Comparison of ENCODE assay signal across 29 mouse cellular contexts in the genomic region with DNA sequence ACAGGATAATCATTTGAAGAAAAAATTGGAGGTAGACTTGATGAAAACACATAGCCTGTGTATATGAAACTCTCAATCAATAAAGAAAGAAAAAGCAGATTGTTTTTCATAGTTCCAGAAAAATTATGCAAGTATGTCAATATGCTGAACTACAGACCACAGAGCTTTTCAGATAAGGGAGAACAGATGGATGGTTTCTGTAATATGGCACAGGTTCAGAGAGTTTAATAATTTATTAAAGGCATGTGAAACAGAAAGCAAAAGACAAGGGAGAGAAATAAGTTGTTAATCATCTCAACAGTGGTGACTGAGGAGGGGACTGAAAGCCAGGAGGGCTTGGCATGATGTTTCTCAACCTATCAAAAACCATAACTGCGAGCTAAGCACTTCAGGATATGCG.
DNase-seq lines count a peak whose midpoint lies in the region; ATAC-seq and TF ChIP-seq lines count a peak whose summit lies in the region.
"Had no signal": no experiment of that assay in that cellular context is flagged by ENCODE, and none has a peak within 500 bp of the region (broad histone marks: within the 10 kb centered on the region; RNA-seq: fewer than 3 reads in every experiment).

No protein-coding gene starts in this region.

- H3K9me3 ChIP-seq in embryonic facial prominence, embryonic 14.5 days (ENCODE audit: control insufficient read depth, low read length) = no peaks in the 10 kb centered on the region
- H3K9me3 ChIP-seq in embryonic facial prominence, embryonic 10.5 days = no peaks in the 10 kb centered on the region
- H3K9me3 ChIP-seq in kidney, postnatal 0 days (replicated peaks; ENCODE audit: low read length) = no peaks in the 10 kb centered on the region
- no peaks in the 10 kb centered on the region for H3K9me3 ChIP-seq in kidney, embryonic 14.5 days (ENCODE audit: control insufficient read depth, low read length)
- no peaks in the 10 kb centered on the region for H3K9me3 ChIP-seq in MEL (replicated peaks; ENCODE audit: insufficient read depth, low read length)
- H3K9me3 ChIP-seq: embryonic facial prominence, embryonic 13.5 days; G1E; heart, embryonic 13.5 days; lung, embryonic 15.5 days; midbrain, embryonic 10.5 days; midbrain, embryonic 15.5 days had no signal

- no peaks in the 10 kb centered on the region for H3K36me3 ChIP-seq in embryonic facial prominence, embryonic 14.5 days (ENCODE audit: control insufficient read depth, insufficient read depth, low read length)
- no peaks in the 10 kb centered on the region for H3K36me3 ChIP-seq in embryonic facial prominence, embryonic 10.5 days (replicated peaks)
- H3K36me3 ChIP-seq in kidney, postnatal 0 days (ENCODE audit: insufficient read depth, low read length) = no peaks in the 10 kb centered on the region
- no peaks in the 10 kb centered on the region for H3K36me3 ChIP-seq in kidney, embryonic 14.5 days (ENCODE audit: control insufficient read depth, insufficient read depth, low read length)
- peaks cover 0 to 8% of the 10 kb centered on the region in 2 experiments; a peak in 2 of 4 replicates for H3K36me3 ChIP-seq in MEL (ENCODE audit: control insufficient read depth in 1 of 2, insufficient read depth in 2 of 2, low read length in 2 of 2)
- H3K36me3 ChIP-seq: embryonic facial prominence, embryonic 13.5 days; G1E; heart, embryonic 13.5 days; lung, embryonic 15.5 days; midbrain, embryonic 10.5 days; midbrain, embryonic 15.5 days had no signal

- no peak for TF ChIP-seq CTCF in kidney, postnatal 0 days (IDR thresholded peaks at IDR 0.05; ENCODE audit: low read depth)
- TF ChIP-seq CTCF in MEL (IDR thresholded peaks at IDR 0.05 in 2 of 3, conservative IDR thresholded peaks at IDR 0.05 in 1 of 3; ENCODE audit: control insufficient read depth in 1 of 3, insufficient read depth in 1 of 3, low read depth in 2 of 3, low read length in 3 of 3, poor library complexity in 1 of 3, severe bottlenecking in 1 of 3) = no peak

- H3K4me2 ChIP-seq in embryonic facial prominence, embryonic 14.5 days (ENCODE audit: low read depth, low read length) = no peak overlapping the region
- no peak overlapping the region for H3K4me2 ChIP-seq in kidney, postnatal 0 days (ENCODE audit: low read length)
- no peak overlapping the region for H3K4me2 ChIP-seq in kidney, embryonic 14.5 days (replicated peaks; ENCODE audit: low read depth, low read length)
- H3K4me2 ChIP-seq: embryonic facial prominence, embryonic 13.5 days; heart, embryonic 13.5 days; hindbrain, embryonic 14.5 days; lung, embryonic 15.5 days; midbrain, embryonic 15.5 days had no signal

- H3K27me3 ChIP-seq in embryonic facial prominence, embryonic 14.5 days (replicated peaks; ENCODE audit: control insufficient read depth, insufficient read depth, low read length) = no peaks in the 10 kb centered on the region
- H3K27me3 ChIP-seq in embryonic facial prominence, embryonic 10.5 days (replicated peaks; ENCODE audit: low read depth, poor library complexity, severe bottlenecking) = no peaks in the 10 kb centered on the region
- no peaks in the 10 kb centered on the region for H3K27me3 ChIP-seq in kidney, postnatal 0 days (ENCODE audit: insufficient read depth, low read length)
- no peaks in the 10 kb centered on the region for H3K27me3 ChIP-seq in kidney, embryonic 14.5 days (ENCODE audit: control insufficient read depth, insufficient read depth, low read length)
- no peaks in the 10 kb centered on the region for H3K27me3 ChIP-seq in MEL (ENCODE audit: control insufficient read depth in 1 of 2, insufficient read depth in 2 of 2, low read length in 2 of 2)
- H3K27me3 ChIP-seq: embryonic facial prominence, embryonic 13.5 days; heart, embryonic 13.5 days; lung, embryonic 15.5 days; midbrain, embryonic 15.5 days; Patski had no signal

- peak; percentile 5 for DNase-seq in embryonic facial prominence, embryonic 14.5 days (ENCODE audit: low spot score)
- no peak for DNase-seq in embryonic facial prominence, embryonic 10.5 days (ENCODE audit: low spot score)
- peak; percentile 25 for DNase-seq in kidney, postnatal 0 days (ENCODE audit: low spot score)
- peak; percentile 33 for DNase-seq in layer of hippocampus, adult 9-10 months (ENCODE audit: low spot score)
- DNase-seq in layer of hippocampus, postnatal 36 days = no peak
- DNase-seq in MEL (ENCODE audit: low read depth, low spot score) = peak; percentile 13
- DNase-seq in cerebellum, postnatal 25 days = no peak
- DNase-seq: adrenal gland, postnatal 10 days; cerebellum, adult 11 months; cerebellum, adult 9-10 months; embryo, embryonic 11 days; forebrain, postnatal 0 days; heart, postnatal 10 days; kidney, adult 8-10 months; kidney, postnatal 36 days; left cerebral cortex, postnatal 4 days; liver; thymus, adult 2 months; thymus, postnatal 36 days had no signal

- TF ChIP-seq POLR2A in MEL (IDR thresholded peaks at IDR 0.05; ENCODE audit: control insufficient read depth in 1 of 2, insufficient read depth in 1 of 2, low read depth in 1 of 2, low read length in 2 of 2, poor library complexity in 1 of 2) = no peak

- no peak overlapping the region for H3K27ac ChIP-seq in embryonic facial prominence, embryonic 14.5 days (replicated peaks; ENCODE audit: low read depth, low read length)
- no peak overlapping the region for H3K27ac ChIP-seq in embryonic facial prominence, embryonic 10.5 days (replicated peaks)
- no peak overlapping the region for H3K27ac ChIP-seq in kidney, postnatal 0 days
- H3K27ac ChIP-seq in kidney, embryonic 14.5 days (ENCODE audit: low read depth, low read length) = no peak overlapping the region
- H3K27ac ChIP-seq in MEL (ENCODE audit: control insufficient read depth, low read depth, low read length) = no peak overlapping the region
- H3K27ac ChIP-seq: embryonic facial prominence, embryonic 13.5 days; heart, embryonic 13.5 days; hindbrain, embryonic 14.5 days; lung, embryonic 15.5 days; midbrain, embryonic 10.5 days; midbrain, embryonic 15.5 days had no signal

- no peak overlapping the region for H3K9ac ChIP-seq in embryonic facial prominence, embryonic 14.5 days (ENCODE audit: low read depth, low read length)
- H3K9ac ChIP-seq in kidney, postnatal 0 days (ENCODE audit: low read depth, low read length) = no peak overlapping the region
- no peak overlapping the region for H3K9ac ChIP-seq in kidney, embryonic 14.5 days (ENCODE audit: low read depth, low read length)
- H3K9ac ChIP-seq in MEL (ENCODE audit: control insufficient read depth, low read depth, low read length, poor library complexity, severe bottlenecking) = no peak overlapping the region
- H3K9ac ChIP-seq: embryonic facial prominence, embryonic 13.5 days; forebrain, postnatal 0 days; heart, embryonic 13.5 days; hindbrain, embryonic 14.5 days; lung, embryonic 15.5 days; midbrain, embryonic 15.5 days had no signal

- no peak for ATAC-seq in embryonic facial prominence, embryonic 14.5 days (ENCODE audit: low read depth)
- ATAC-seq in kidney, postnatal 0 days (replicated peaks; ENCODE audit: low FRiP score, low read depth) = no peak
- no peak for ATAC-seq in kidney, embryonic 14.5 days (ENCODE audit: low FRiP score, low TSS enrichment)
- ATAC-seq: forebrain, postnatal 0 days; midbrain, embryonic 15.5 days; Patski had no signal

- no peak for TF ChIP-seq RAD21 in MEL (IDR thresholded peaks at IDR 0.05; ENCODE audit: low read depth, low read length)

- H3K4me1 ChIP-seq in embryonic facial prominence, embryonic 14.5 days (ENCODE audit: control insufficient read depth, insufficient read depth, low read length) = no peaks in the 10 kb centered on the region
- H3K4me1 ChIP-seq in embryonic facial prominence, embryonic 10.5 days = no peaks in the 10 kb centered on the region
- H3K4me1 ChIP-seq in kidney, postnatal 0 days (replicated peaks; ENCODE audit: insufficient read depth, low read length) = no peaks in the 10 kb centered on the region
- no peaks in the 10 kb centered on the region for H3K4me1 ChIP-seq in kidney, embryonic 14.5 days (ENCODE audit: control insufficient read depth, insufficient read depth, low read length)
- peaks cover 0 to 7% of the 10 kb centered on the region in 2 experiments; a peak in 2 of 4 replicates for H3K4me1 ChIP-seq in MEL (ENCODE audit: control insufficient read depth in 1 of 2, insufficient read depth in 2 of 2, low read length in 2 of 2)
- H3K4me1 ChIP-seq: embryonic facial prominence, embryonic 13.5 days; heart, embryonic 13.5 days; lung, embryonic 15.5 days; midbrain, embryonic 10.5 days; midbrain, embryonic 15.5 days had no signal

- H3K79me2 ChIP-seq in MEL (ENCODE audit: control insufficient read depth, insufficient read depth, low read length, poor library complexity) = no peaks in the 10 kb centered on the region

- no peak for TF ChIP-seq EP300 in MEL (IDR thresholded peaks at IDR 0.05; ENCODE audit: low read depth in 1 of 2, low read length in 2 of 2)

- H3K4me3 ChIP-seq in embryonic facial prominence, embryonic 14.5 days (ENCODE audit: low read depth, low read length) = no peak overlapping the region
- H3K4me3 ChIP-seq in embryonic facial prominence, embryonic 10.5 days = no peak overlapping the region
- no peak overlapping the region for H3K4me3 ChIP-seq in kidney, postnatal 0 days (replicated peaks; ENCODE audit: low read depth, low read length)
- H3K4me3 ChIP-seq in kidney, embryonic 14.5 days (ENCODE audit: low read length) = no peak overlapping the region
- H3K4me3 ChIP-seq in MEL (ENCODE audit: control insufficient read depth in 1 of 2, insufficient read depth in 1 of 2, low read depth in 2 of 2, low read length in 2 of 2) = peak overlapping the region in 1 of 2 experiments; percentile 13; a peak in 1 of 4 replicates
- H3K4me3 ChIP-seq: embryonic facial prominence, embryonic 13.5 days; erythroblast, embryonic 14.5 days; heart, embryonic 13.5 days; lung, embryonic 15.5 days; midbrain, embryonic 10.5 days; midbrain, embryonic 15.5 days had no signal

- WGBS in embryonic facial prominence, embryonic 14.5 days = 63% methylated on average over 2 of the region's 2 CpGs
- 89% methylated on average over 2 of the region's 2 CpGs for WGBS in embryonic facial prominence, embryonic 10.5 days
- WGBS in kidney, postnatal 0 days = 52% methylated on average over 2 of the region's 2 CpGs
- 66% methylated on average over 2 of the region's 2 CpGs for WGBS in kidney, embryonic 14.5 days

TF ChIP-seq in MEL, 35 proteins besides CTCF, POLR2A, EP300 and RAD21:
- TF ChIP-seq MYB (IDR thresholded peaks at IDR 0.05; ENCODE audit: low read depth, low read length) = no peak
- TF ChIP-seq ETS1 (IDR thresholded peaks at IDR 0.05; ENCODE audit: low read depth, low read length) = peak; percentile 66
- TF ChIP-seq JUND (IDR thresholded peaks at IDR 0.05; ENCODE audit: low read depth, low read length) = no peak
- 0 out of 2 replicates have a peak, but pooled peaks have one; percentile 17 for TF ChIP-seq GATA1 (IDR thresholded peaks at IDR 0.05; ENCODE audit: low read depth, low read length)
- TF ChIP-seq SMC3 (IDR thresholded peaks at IDR 0.05; ENCODE audit: low read depth, low read length) = no peak
- no peak for TF ChIP-seq CHD1 (IDR thresholded peaks at IDR 0.05; ENCODE audit: low read depth, low read length)
- TF ChIP-seq NELFE (IDR thresholded peaks at IDR 0.05; ENCODE audit: low read depth, low read length) = no peak

Comparison
In these comparisons a context has a peak if more than half of its experiments do, and no peak if none do; other contexts are left out.
1. DNase-seq: peak in embryonic facial prominence, embryonic 14.5 days (single experiment), kidney, postnatal 0 days (single experiment), layer of hippocampus, adult 9-10 months (single experiment) and MEL (single experiment); none in embryonic facial prominence, embryonic 10.5 days (single experiment), layer of hippocampus, postnatal 36 days (0 of 2) and cerebellum, postnatal 25 days (0 of 2).